Mouse (Mus musculus) small intestine, adult 2 months (tissue): Measurements from ENCODE around the gene Shisa3. TPM values are rescaled to one million over a fixed set of nuclear protein-coding genes. Genes with fewer than 3 reads are reported as not detected.

ENCODE experiments used
- H3K27ac ChIP-seq: fragments of 200-500 bp; 2 replicates; pipeline ENCODE4 v1.5.1; 2012; ENCODE audit warnings: low read depth, low read length, control low read depth, inconsistent platforms; ENCODE audit not compliant: insufficient read depth
- H3K27me3 ChIP-seq: fragments of 200-500 bp; 2 replicates; pipeline ENCODE4 v1.6.1; 2012; ENCODE audit warnings: mild to moderate bottlenecking, moderate library complexity, low read length, inconsistent platforms; ENCODE audit not compliant: control insufficient read depth, insufficient read depth
- H3K36me3 ChIP-seq: fragments of 200-500 bp; 2 replicates; pipeline ENCODE4 v1.6.1; 2012; ENCODE audit warnings: mild to moderate bottlenecking, low read length, control low read depth, inconsistent platforms; ENCODE audit not compliant: control insufficient read depth, insufficient read depth
- H3K4me1 ChIP-seq: fragments of 200-500 bp; 2 replicates; pipeline ENCODE4 v1.6.1; 2012; ENCODE audit warnings: low read length, inconsistent platforms, mixed read lengths; ENCODE audit not compliant: control insufficient read depth, insufficient read depth, insufficient read length
- H3K4me3 ChIP-seq: fragments of 200-500 bp; 2 replicates; pipeline ENCODE4 v1.5.1; 2012; ENCODE audit warnings: low read depth, mild to moderate bottlenecking, control low read depth, inconsistent platforms, low read length, moderate library complexity
- CTCF ChIP-seq: fragments of 200-500 bp; IDR thresholded peaks from 2 replicates; pipeline ENCODE4 v1.5.1; 2012; ENCODE audit warnings: low read depth, mild to moderate bottlenecking, control low read depth, inconsistent platforms, low read length, moderate library complexity, mixed read lengths; ENCODE audit not compliant: insufficient replicate concordance, insufficient read length; ENCODE audit errors: extremely low read depth
- POLR2A ChIP-seq: fragments of 200-500 bp; IDR thresholded peaks from 2 replicates; pipeline ENCODE4 v1.6.1; 2012; ENCODE audit warnings: low read depth, mild to moderate bottlenecking, control low read depth, inconsistent platforms, low read length, moderate library complexity
- WGBS: fragments of 180-500 bp; shearing (Covaris S2); methylation state at CpG from one replicate; pipeline ENCODE4 v1.1.7; 2018; 5-methylcytosine and 5-hydroxymethylcytosine counted together
- polyA plus RNA-seq: library from polyadenylated mRNA; depleted of rRNA; stranded (reverse); fragments of >200 nt; gene quantifications from 2 replicates; pipeline ENCODE4 v1.2.3, GENCODE M21; 2012; rRNA removed

The Shisa3 gene
- polyA plus RNA-seq: 1.4 and 1.8 TPM in 2 replicates

DNA sequence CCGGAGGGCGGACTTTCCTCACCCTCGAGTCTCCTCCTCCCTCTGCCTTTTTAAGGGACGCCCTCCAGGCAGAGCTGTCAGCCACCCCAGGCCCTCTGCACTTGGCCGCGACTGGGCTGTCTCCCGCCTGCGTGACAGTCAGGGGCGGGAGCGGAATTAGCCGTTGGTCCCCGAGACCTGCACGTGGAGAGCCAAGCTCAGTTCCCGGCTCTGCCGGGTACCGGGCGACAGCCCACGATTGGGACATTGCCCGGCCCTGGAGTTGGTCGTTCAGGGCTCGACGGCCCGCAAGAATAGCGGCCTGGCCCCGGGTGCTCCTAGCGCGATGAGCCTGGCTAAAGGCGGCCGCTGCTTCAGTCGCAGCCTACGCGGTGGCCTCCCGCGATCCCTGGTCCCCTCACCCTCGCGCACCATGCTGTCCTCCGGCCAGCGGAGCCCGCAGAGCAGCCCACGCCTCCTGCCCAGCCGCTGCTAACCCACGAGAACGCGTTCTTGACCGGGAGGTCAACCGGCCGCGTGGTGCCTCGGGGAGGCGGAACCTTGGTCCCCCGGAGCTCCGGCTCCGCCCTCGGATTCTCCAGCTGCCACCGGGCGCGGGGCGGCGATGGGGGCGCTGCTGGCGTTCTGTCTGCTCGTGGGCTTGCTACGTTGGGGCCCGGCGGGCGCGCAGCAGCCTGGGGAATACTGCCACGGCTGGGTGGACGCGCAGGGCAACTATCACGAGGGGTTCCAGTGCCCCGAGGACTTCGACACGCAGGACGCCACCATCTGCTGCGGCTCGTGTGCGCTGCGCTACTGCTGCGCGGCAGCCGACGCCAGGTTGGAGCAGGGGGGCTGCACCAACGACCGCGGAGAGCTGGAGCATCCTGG is at the start of gene Shisa3:
Shisa3 (plus strand) TSS at position 79 of the 870 bp plus-strand sequence.
- H3K27ac ChIP-seq: no peak within 1 kb of the TSS
- TF ChIP-seq CTCF (no peak), POLR2A (no peak)
- peaks cover 33% of the 10 kb centered on the region for H3K27me3 ChIP-seq
- 1% methylated on average over 86 of the region's 86 CpGs for WGBS
- H3K36me3 ChIP-seq: no peaks in the 10 kb centered on the region
- peak within 1 kb of the TSS; percentile 57 for H3K4me3 ChIP-seq
- peaks cover 11% of the 10 kb centered on the region for H3K4me1 ChIP-seq

- WGBS: 73% methylated on average over 4 of the region's 4 CpGs
- no peak for TF ChIP-seq CTCF
- no peak for TF ChIP-seq POLR2A
Measured at GRCm38 (mm10) chr5:67558644-67559043, 49.0 kb upstream of the Shisa3 start.

GRCm38 (mm10) chr5:67559063-67559462 is 48.6 kb upstream of the Shisa3 start:
- H3K36me3 ChIP-seq: no peaks in the 10 kb centered on the region
- H3K4me3 ChIP-seq: no peak overlapping the region
- no peak for TF ChIP-seq CTCF
- no peak for TF ChIP-seq POLR2A
- no peak overlapping the region for H3K27ac ChIP-seq
- 88% methylated on average over 3 of the region's 3 CpGs for WGBS
- no peaks in the 10 kb centered on the region for H3K4me1 ChIP-seq
- H3K27me3 ChIP-seq: no peaks in the 10 kb centered on the region

More at GRCm38 (mm10) chr5:67558644-67559043, 49.0 kb upstream of the Shisa3 start:
- no peaks in the 10 kb centered on the region for H3K27me3 ChIP-seq
- no peak overlapping the region for H3K4me3 ChIP-seq
- no peaks in the 10 kb centered on the region for H3K4me1 ChIP-seq
- H3K36me3 ChIP-seq: no peaks in the 10 kb centered on the region
- no peak overlapping the region for H3K27ac ChIP-seq

DNA sequence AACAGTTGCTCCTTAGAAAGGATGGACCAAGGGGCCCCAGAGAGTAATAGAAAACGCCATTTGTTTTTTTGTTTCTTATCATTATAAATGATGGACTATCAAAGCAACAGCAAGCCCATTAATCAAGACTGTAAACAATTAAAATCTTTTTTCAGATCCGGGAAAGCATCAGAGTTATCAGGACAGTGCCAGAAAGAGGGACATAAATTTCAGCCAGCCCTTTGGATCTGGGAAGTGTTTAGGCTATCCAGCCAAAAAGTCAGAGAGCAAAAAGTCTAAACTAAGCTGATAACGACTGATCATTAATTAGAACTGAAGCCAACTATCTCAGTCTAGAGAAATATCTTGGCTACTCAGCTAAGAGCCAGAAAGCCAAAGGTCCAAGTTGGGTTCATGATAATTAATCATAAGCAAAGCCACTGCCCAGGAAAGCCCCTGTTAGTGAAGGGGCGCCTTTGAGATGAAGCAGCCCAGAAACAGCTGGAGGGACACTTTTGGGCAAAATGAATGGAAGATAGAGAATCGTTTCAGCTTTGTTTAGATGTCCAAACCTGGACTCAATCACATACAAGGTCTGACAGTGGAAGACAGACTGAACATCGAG is 35.0 kb upstream of the Shisa3 start:
- no peak overlapping the region for H3K4me3 ChIP-seq
- TF ChIP-seq CTCF (no peak), POLR2A (no peak)
- H3K4me1 ChIP-seq: no peaks in the 10 kb centered on the region
- no peak overlapping the region for H3K27ac ChIP-seq
- H3K36me3 ChIP-seq: no peaks in the 10 kb centered on the region
- no peaks in the 10 kb centered on the region for H3K27me3 ChIP-seq
- WGBS: 47% methylated on average over 6 of the region's 6 CpGs

DNA sequence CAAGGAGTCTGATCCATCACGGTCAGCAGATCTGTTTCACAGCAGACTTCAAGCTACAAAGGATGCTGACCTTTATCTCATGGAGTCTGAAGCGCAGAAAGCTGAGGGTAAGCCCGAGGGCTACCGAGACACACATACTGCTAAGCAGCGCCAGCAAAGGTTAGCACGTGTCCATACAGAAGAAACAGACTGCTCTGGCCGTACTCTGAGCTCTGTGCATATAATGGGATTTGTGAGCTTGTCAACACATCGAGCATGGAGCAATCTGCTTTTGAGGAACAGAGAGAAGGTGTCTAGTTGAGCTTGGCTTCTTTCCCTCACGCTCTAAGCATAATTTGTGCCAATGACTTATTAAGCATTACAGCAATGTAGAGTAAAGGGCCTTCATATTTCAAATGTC is 33.6 kb upstream of the Shisa3 start:
- TF ChIP-seq CTCF (no peak), POLR2A (no peak)

DNA sequence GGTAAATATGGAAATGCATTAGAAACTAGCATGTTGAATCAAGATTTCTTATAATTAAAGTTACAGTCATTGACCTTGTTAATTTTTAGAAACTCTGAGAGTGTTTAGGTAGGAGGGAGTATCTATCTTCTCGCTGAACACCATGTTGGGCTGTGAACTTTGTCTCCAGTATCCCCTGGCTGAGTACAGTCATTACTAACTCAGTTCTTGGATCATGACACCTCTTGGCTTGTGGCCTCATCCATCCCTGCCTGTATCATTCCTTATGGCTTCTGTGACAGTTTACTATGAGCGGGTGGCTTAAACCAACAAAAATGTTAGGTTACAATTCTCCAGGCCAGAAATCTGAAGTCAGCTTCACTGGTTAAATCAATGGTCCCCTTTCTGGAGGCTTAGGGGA is 32.0 kb upstream of the Shisa3 start:
- H3K36me3 ChIP-seq: no peaks in the 10 kb centered on the region
- H3K27me3 ChIP-seq: no peaks in the 10 kb centered on the region
- no peaks in the 10 kb centered on the region for H3K4me1 ChIP-seq
- H3K27ac ChIP-seq: no peak overlapping the region
- TF ChIP-seq CTCF (no peak), POLR2A (no peak)
- 81% methylated on average over 2 of the region's 2 CpGs for WGBS
- no peak overlapping the region for H3K4me3 ChIP-seq

More for the DNA sequence above, 33.6 kb upstream of the Shisa3 start:
- Histone ChIP-seq H3K36me3 (no peaks in the 10 kb centered on the region), H3K27me3 (no peaks in the 10 kb centered on the region), H3K4me1 (no peaks in the 10 kb centered on the region), H3K27ac (no peak overlapping the region), H3K4me3 (no peak overlapping the region)
- WGBS: 86% methylated on average over 9 of the region's 9 CpGs

- H3K27me3 ChIP-seq: no peaks in the 10 kb centered on the region
- 44% methylated on average over 6 of the region's 6 CpGs for WGBS
- H3K4me3 ChIP-seq: no peak overlapping the region
- TF ChIP-seq POLR2A (no peak), CTCF (no peak)
- H3K4me1 ChIP-seq: no peaks in the 10 kb centered on the region
- H3K36me3 ChIP-seq: no peaks in the 10 kb centered on the region
- H3K27ac ChIP-seq: no peak overlapping the region
Measured at GRCm38 (mm10) chr5:67579725-67580633, 27.7 kb upstream of the Shisa3 start.
